Mouse (Mus musculus) G1E (cell line): ENCODE data around the gene Snx29. TPM values are rescaled to one million over a fixed set of nuclear protein-coding genes. Genes with fewer than 3 reads are reported as not detected.

Experiments
- ATAC-seq: 2 replicates; pipeline ENCODE4 v1.8.0; 2016; ENCODE audit warnings: mild to moderate bottlenecking; ENCODE audit not compliant: insufficient number of reproducible peaks, poor library complexity, low FRiP score, severe bottlenecking; ENCODE audit errors: extremely low read depth
- DNase-seq: peaks from one replicate; pipeline ENCODE4 v3.0.0; 2012; ENCODE audit warnings: low spot score
- H3K27me3 ChIP-seq: 2 replicates; pipeline ENCODE4 v1.6.1; 2012; ENCODE audit warnings: mild to moderate bottlenecking, low read length, inconsistent platforms; ENCODE audit not compliant: insufficient read depth
- H3K36me3 ChIP-seq: replicated peaks from 2 replicates; pipeline ENCODE3; 2012; ENCODE audit warnings: mild to moderate bottlenecking, inconsistent platforms
- H3K4me1 ChIP-seq: 2 replicates; pipeline ENCODE4 v1.6.1; 2012; ENCODE audit warnings: low read depth, low read length, inconsistent platforms, mixed read lengths; ENCODE audit not compliant: insufficient read depth
- H3K4me3 ChIP-seq: 2 replicates; pipeline ENCODE4 v1.5.1; 2012; ENCODE audit warnings: low read depth, mild to moderate bottlenecking, inconsistent platforms, low read length, moderate library complexity, mixed read lengths
- H3K9me3 ChIP-seq: replicated peaks from 2 replicates; pipeline ENCODE4 v1.6.1; 2012; ENCODE audit warnings: inconsistent platforms
- CTCF ChIP-seq: IDR thresholded peaks from 2 replicates; pipeline ENCODE4 v1.5.1; 2012; ENCODE audit warnings: low read depth, low read length, inconsistent platforms, mixed read lengths
- GATA1 ChIP-seq: IDR thresholded peaks from 2 replicates; pipeline ENCODE4 v1.6.1; 2012; ENCODE audit warnings: borderline replicate concordance, low read length, inconsistent platforms, mixed read lengths
- GATA2 ChIP-seq: IDR thresholded peaks from 2 replicates; pipeline ENCODE4 v1.6.1; 2012; ENCODE audit warnings: low read depth, low read length, inconsistent platforms, borderline replicate concordance
- POLR2AphosphoS5 ChIP-seq: IDR thresholded peaks from 2 replicates; pipeline ENCODE4 v1.6.1; 2012; ENCODE audit warnings: low read depth, low read length, inconsistent platforms; ENCODE audit not compliant: insufficient replicate concordance
- TAL1 ChIP-seq: conservative IDR thresholded peaks from 2 replicates; pipeline ENCODE4 v1.6.1; 2012; ENCODE audit warnings: low read depth, low read length, inconsistent platforms, mixed read lengths
- polyA plus RNA-seq: library from polyadenylated mRNA; stranded (reverse); fragments of >175 nt; gene quantifications from 2 replicates; pipeline ENCODE4 v1.2.3, GENCODE M21; 2012
- total RNA-seq, 2 experiments: library from RNA; stranded (forward) in 1 of 2; stranded (reverse) in 1 of 2; fragments of 200-1000 nt in 1 of 2; fragments of >200 nt in 1 of 2; fragmentation: Nextera tagmentation in 1 of 2; gene quantifications; 2 replicates each; pipeline ENCODE4 v1.2.3; 2014 to 2017

Snx29 gene
- total and polyA plus RNA-seq, 3 experiments: 4.4 to 18.0 (median 9.1) TPM

DNA sequence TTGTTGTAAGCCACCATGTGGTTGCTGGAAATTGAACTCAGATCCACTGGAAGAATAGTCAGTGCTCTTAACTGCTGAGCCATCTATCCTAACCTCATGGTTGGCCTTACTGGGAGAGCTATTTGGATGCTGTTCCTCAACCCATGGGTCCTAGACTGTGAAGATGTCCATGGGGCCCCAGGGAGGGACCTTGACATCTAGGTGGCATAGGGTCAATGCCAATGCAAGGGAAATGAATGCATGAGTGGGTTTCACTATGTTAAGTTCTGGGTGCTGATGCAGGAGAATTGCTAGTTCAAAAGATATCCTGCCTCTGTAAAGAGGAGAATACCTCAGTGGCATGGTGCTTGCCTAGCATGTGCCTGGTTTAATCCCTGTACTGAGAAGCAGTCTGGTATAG lies 63.5 kb downstream of the Snx29 start:
- no peak for ATAC-seq
- H3K9me3 ChIP-seq: no peaks in the 10 kb centered on the region
- DNase-seq: no peak
- H3K4me3 ChIP-seq: no peak overlapping the region
- H3K4me1 ChIP-seq: peaks cover 13% of the 10 kb centered on the region; the same call in 1 of the 2 replicates
- H3K27me3 ChIP-seq: no peaks in the 10 kb centered on the region; the same call in 1 of the 2 replicates
- H3K36me3 ChIP-seq: no peaks in the 10 kb centered on the region
- TF ChIP-seq POLR2AphosphoS5: no peak
- no peak for TF ChIP-seq CTCF
- no peak for TF ChIP-seq GATA2
- no peak for TF ChIP-seq GATA1
- TF ChIP-seq TAL1: no peak

- Histone ChIP-seq H3K27me3 (no peaks in the 10 kb centered on the region), H3K36me3 (no peaks in the 10 kb centered on the region), H3K9me3 (no peaks in the 10 kb centered on the region), H3K4me1 (peaks cover 13% of the 10 kb centered on the region; the same call in 1 of the 2 replicates), H3K4me3 (no peak overlapping the region)
- ATAC-seq (peak; percentile 22; the same call in 1 of the 2 replicates), DNase-seq (no peak)
- TF ChIP-seq GATA2 (no peak), TAL1 (no peak), CTCF (no peak), POLR2AphosphoS5 (no peak), GATA1 (no peak)
Measured at GRCm38 (mm10) chr16:11388085-11388484, 65.4 kb downstream of the Snx29 start.

GRCm38 (mm10) chr16:11389324-11389723 lies 66.6 kb downstream of the Snx29 start:
- TF ChIP-seq GATA1 (no peak), TAL1 (no peak), POLR2AphosphoS5 (no peak), CTCF (no peak), GATA2 (no peak)
- Histone ChIP-seq H3K4me3 (no peak overlapping the region), H3K4me1 (peaks cover 13% of the 10 kb centered on the region; the same call in 1 of the 2 replicates), H3K27me3 (no peaks in the 10 kb centered on the region), H3K9me3 (no peaks in the 10 kb centered on the region), H3K36me3 (no peaks in the 10 kb centered on the region)
- no peak for DNase-seq
- ATAC-seq: no peak

GRCm38 (mm10) chr16:11396570-11396969 lies 73.9 kb downstream of the Snx29 start:
- no peaks in the 10 kb centered on the region for H3K9me3 ChIP-seq
- H3K4me3 ChIP-seq: no peak overlapping the region
- no peaks in the 10 kb centered on the region for H3K27me3 ChIP-seq
- DNase-seq (no peak), ATAC-seq (no peak)
- H3K4me1 ChIP-seq: no peaks in the 10 kb centered on the region
- peaks cover 11% of the 10 kb centered on the region for H3K36me3 ChIP-seq
- TF ChIP-seq TAL1: no peak
- no peak for TF ChIP-seq CTCF
- no peak for TF ChIP-seq GATA2

GRCm38 (mm10) chr16:11399386-11399785 lies 76.7 kb downstream of the Snx29 start:
- TF ChIP-seq POLR2AphosphoS5: no peak
- Histone ChIP-seq H3K4me3 (no peak overlapping the region), H3K4me1 (no peaks in the 10 kb centered on the region), H3K27me3 (no peaks in the 10 kb centered on the region), H3K9me3 (no peaks in the 10 kb centered on the region), H3K36me3 (peaks cover 25% of the 10 kb centered on the region)
- no peak for DNase-seq
- no peak for ATAC-seq

DNA sequence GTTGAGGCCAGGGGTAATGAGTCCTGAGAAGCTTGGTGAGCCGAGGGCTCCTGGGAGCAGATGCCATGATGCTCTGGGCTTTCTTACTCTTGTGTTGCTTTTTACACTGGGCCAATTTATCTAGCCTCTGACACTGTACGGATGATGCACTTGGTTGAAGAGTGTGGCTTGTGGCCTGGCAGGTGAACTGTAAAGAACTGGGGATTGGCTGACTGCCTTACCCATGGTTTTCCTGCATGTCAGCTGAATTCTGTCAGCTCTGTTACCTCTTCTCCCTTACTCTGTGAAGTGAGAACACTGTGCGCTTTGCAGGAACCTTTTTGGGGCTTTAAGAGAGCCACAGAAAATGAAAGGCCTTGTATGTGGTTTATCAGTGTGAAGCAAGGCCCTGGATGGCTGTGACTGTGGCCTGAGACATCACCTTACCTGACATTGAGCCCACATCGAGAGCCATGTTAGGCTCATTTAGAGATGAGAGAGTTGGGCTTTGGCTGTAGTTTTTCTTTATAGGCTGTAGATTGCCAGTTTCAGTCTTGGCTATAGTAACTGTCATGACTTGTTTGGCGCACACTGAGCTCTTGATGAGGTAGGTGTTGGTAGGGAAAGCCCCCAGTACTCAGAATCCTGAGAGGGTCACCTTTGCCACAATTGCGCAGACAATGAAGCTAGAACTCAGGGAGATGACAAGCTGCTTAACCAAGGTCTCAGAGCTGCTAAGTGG lies 77.3 kb downstream of the Snx29 start:
- H3K36me3 ChIP-seq: peaks cover 26% of the 10 kb centered on the region
- no peak for ATAC-seq

More for the DNA sequence above, 77.3 kb downstream of the Snx29 start:
- no peaks in the 10 kb centered on the region for H3K4me1 ChIP-seq
- DNase-seq: no peak
- H3K9me3 ChIP-seq: no peaks in the 10 kb centered on the region
- no peak for TF ChIP-seq TAL1
- TF ChIP-seq POLR2AphosphoS5: no peak
- no peak for TF ChIP-seq GATA1
- TF ChIP-seq GATA2: no peak
- no peak for TF ChIP-seq CTCF
- no peaks in the 10 kb centered on the region for H3K27me3 ChIP-seq
- no peak overlapping the region for H3K4me3 ChIP-seq
